Mouse (Mus musculus): ENCODE measurements at regions not wholly inside any gene's neighbourhood (a gene's known extent, or its start where the extent isn't known, plus 50 kb on each side); places are given as distances from the start of the nearest gene placed in this dataset.
"Not testable (repeated sequence)": the region's sequence is repeated elsewhere in the genome, so short reads cannot be mapped to it uniquely, and the experiment has no call there.

DNA sequence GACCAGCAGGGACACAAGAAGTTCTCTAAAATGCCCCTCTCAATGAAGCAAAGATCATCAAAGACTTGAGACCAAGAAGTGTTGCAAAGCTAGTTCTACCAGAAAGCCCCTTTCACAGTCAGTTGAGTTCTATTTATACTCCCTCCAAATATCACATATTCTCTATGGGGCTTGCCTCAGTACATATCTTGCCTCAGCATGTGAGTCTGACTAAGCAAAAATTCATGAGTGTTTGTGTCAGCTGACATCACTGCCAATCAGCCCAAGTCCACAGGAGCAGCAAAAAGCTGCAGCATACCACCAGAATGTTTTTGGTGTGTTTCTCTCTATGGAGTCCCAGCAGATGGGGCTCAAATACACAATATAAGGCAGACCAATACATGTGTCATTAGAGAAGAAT is 631.6 kb downstream of the Rpia start:
- TF ChIP-seq EP300 (IDR thresholded peaks at IDR 0.05) = no peak
- TF ChIP-seq CTCF (IDR thresholded peaks at IDR 0.05) = no peak
- no peak overlapping the region for H3K4me3 ChIP-seq (ENCODE audit: low read depth, low read length)
- H3K36me3 ChIP-seq (ENCODE audit: insufficient read depth, low read length) = no peaks in the 10 kb centered on the region
- H3K27me3 ChIP-seq (replicated peaks; ENCODE audit: insufficient read depth, low read length) = no peaks in the 10 kb centered on the region
- no peak overlapping the region for H3K4me2 ChIP-seq (replicated peaks; ENCODE audit: low read depth, low read length)
- ATAC-seq (no peak), DNase-seq (ENCODE audit: low spot score) (no peak)
- H3K9ac ChIP-seq (replicated peaks; ENCODE audit: low read depth) = no peak overlapping the region
- H3K27ac ChIP-seq (ENCODE audit: low read length) = no peak overlapping the region
- H3K9me3 ChIP-seq (ENCODE audit: low read length) = no peaks in the 10 kb centered on the region
- H3K4me1 ChIP-seq (ENCODE audit: insufficient read depth, low read depth, low read length) = no peaks in the 10 kb centered on the region

DNA sequence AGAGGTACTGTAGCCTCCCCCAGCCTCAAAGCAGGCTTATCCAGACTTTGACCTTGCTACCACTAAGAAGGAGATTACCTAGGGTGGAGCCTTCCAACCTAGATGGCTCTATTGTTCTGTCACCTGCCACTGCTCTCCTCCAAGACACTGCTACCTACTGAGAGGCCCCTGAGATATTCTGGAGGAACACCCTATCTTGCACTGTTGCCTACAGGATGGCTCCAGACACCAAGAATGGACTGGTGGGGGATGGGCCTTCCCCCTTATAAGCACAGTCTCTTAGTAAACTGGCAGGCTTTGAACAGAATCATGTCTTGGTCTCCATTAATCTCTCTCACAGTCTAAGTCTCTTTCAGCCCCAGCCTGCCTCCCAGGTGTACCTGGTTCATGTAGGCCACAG is 636.3 kb downstream of the Rpia start:
- H3K27me3 ChIP-seq (replicated peaks; ENCODE audit: insufficient read depth, low read length); H3K9me3 ChIP-seq (ENCODE audit: low read length); H3K4me1 ChIP-seq (ENCODE audit: insufficient read depth, low read depth, low read length); H3K27ac ChIP-seq (ENCODE audit: low read length); H3K36me3 ChIP-seq (ENCODE audit: insufficient read depth, low read length); H3K9ac ChIP-seq (replicated peaks; ENCODE audit: low read depth); DNase-seq (ENCODE audit: low spot score); H3K4me3 ChIP-seq (ENCODE audit: low read depth, low read length); H3K4me2 ChIP-seq (replicated peaks; ENCODE audit: low read depth, low read length); ATAC-seq: not testable (repeated sequence)

DNA sequence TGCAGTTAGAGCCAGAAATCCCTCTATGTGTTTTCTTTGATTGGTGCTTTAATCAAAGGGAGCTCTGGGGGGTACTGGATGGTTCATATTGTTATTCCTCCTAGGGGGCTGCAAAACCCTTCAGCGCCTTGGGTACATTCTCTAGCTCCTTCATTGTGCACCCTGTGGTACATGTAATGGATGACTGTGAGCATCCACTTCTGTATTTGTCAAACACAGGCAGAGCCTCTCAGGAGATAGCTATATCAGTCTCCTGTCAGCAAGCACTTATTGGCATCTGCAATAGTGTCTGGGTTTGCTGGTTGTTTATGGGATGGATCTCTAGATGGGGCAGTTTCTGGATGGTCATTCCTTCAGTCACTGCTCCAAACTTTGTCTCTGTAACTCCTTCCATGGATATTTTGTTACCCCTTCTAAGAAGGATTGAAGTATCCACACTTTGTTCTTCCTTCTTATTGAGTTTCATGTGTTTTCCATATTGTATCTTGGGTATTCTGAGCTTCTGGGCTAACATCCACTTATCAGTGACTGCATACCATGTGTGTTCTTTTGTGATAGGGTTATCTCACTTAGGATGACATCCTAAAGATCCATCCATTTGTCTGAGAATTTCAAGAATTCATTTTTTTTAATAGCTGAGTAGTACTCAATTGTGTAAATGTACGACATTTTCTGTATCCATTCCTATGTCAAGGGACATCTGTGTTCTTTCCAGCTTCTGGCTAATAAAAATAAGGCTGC is 640.8 kb downstream of the Rpia start:
- 79% methylated on average over 2 of the region's 2 CpGs for WGBS
- not testable (repeated sequence) for H3K4me3 ChIP-seq (ENCODE audit: low read depth, low read length); H3K9me3 ChIP-seq (ENCODE audit: low read length); H3K4me1 ChIP-seq (ENCODE audit: insufficient read depth, low read depth, low read length); H3K36me3 ChIP-seq (ENCODE audit: insufficient read depth, low read length); H3K27ac ChIP-seq (ENCODE audit: low read length); H3K9ac ChIP-seq (replicated peaks; ENCODE audit: low read depth); H3K27me3 ChIP-seq (replicated peaks; ENCODE audit: insufficient read depth, low read length); DNase-seq (ENCODE audit: low spot score); ATAC-seq; H3K4me2 ChIP-seq (replicated peaks; ENCODE audit: low read depth, low read length)

DNA sequence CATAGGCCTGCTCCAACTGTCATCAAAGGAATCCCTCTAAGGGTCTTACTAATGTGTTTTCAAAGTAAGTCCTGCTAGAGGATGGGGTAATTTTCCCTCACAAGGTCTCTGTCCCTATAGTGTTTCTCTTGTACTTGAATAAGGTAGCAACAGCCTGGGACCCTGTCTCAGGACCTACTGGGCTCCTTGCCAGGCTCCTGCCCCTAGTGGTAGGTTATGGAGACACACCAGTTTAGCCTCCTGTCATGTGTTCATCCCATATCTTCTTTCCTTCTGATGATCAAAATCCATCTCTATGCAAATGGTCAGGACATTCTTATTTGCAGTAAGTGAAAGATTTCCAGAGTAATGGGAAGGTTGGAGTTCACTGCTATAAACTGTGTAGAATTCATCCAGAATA is 645.0 kb downstream of the Rpia start:
- H3K36me3 ChIP-seq (ENCODE audit: insufficient read depth, low read length) = no peaks in the 10 kb centered on the region
- H3K4me1 ChIP-seq (ENCODE audit: insufficient read depth, low read depth, low read length) = no peaks in the 10 kb centered on the region
- peak; percentile 5 for DNase-seq (ENCODE audit: low spot score)
- H3K4me2 ChIP-seq (replicated peaks; ENCODE audit: low read depth, low read length) = no peak overlapping the region
- H3K27me3 ChIP-seq (replicated peaks; ENCODE audit: insufficient read depth, low read length) = no peaks in the 10 kb centered on the region
- no peak overlapping the region for H3K9ac ChIP-seq (replicated peaks; ENCODE audit: low read depth)
- H3K4me3 ChIP-seq (ENCODE audit: low read depth, low read length) = no peak overlapping the region
- no peak overlapping the region for H3K27ac ChIP-seq (ENCODE audit: low read length)
- peak; percentile 43 for TF ChIP-seq CTCF (IDR thresholded peaks at IDR 0.05)
- TF ChIP-seq EP300 (IDR thresholded peaks at IDR 0.05) = no peak
- H3K9me3 ChIP-seq (ENCODE audit: low read length) = no peaks in the 10 kb centered on the region
- no peak for ATAC-seq

DNA sequence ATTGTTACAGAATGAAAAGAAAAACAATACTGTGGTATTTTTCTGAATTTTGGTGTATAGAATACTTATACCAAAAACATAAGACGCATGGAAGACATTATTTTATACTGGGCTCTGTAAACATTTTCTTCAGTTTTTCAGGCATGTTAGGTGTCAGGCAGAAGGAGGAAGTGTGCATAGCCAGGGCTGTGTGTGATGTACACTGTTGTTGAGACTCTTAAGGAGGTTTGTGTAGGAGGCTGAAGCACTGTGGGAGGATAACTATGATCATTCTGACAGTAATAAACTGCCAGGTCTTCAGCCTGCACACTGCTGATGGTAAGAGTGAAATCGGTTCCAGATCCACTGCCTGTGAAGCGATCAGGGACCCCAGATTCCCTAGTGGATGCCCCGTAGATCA is 648.7 kb downstream of the Rpia start:
- H3K4me1 ChIP-seq (ENCODE audit: insufficient read depth, low read depth, low read length); H3K36me3 ChIP-seq (ENCODE audit: insufficient read depth, low read length); H3K9ac ChIP-seq (replicated peaks; ENCODE audit: low read depth); H3K27ac ChIP-seq (ENCODE audit: low read length); H3K4me2 ChIP-seq (replicated peaks; ENCODE audit: low read depth, low read length); H3K27me3 ChIP-seq (replicated peaks; ENCODE audit: insufficient read depth, low read length); DNase-seq (ENCODE audit: low spot score); ATAC-seq; H3K9me3 ChIP-seq (ENCODE audit: low read length); H3K4me3 ChIP-seq (ENCODE audit: low read depth, low read length): not testable (repeated sequence)
- 65% methylated on average over 4 of the region's 4 CpGs for WGBS

DNA sequence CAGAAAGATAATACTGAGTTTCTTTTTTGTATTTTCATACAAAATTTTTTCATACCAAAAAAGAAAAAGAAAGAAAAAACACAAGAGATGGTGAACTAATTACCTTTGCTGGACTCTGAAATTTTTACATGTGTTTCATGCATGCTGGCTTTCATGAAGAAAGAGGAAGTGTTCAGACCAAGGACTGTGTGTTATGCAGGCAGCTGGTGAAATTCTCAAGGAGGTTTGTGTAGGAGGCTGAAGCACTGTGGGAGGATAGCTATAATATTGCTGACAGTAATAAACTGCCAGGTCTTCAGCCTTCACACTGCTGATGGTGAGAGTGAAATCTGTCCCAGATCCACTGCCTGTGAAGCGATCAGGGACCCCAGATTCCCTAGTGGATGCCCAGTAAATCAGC is 675.2 kb downstream of the Rpia start:
- 64% methylated on average over 1 of the region's 1 CpGs for WGBS
- no peak for ATAC-seq

DNA sequence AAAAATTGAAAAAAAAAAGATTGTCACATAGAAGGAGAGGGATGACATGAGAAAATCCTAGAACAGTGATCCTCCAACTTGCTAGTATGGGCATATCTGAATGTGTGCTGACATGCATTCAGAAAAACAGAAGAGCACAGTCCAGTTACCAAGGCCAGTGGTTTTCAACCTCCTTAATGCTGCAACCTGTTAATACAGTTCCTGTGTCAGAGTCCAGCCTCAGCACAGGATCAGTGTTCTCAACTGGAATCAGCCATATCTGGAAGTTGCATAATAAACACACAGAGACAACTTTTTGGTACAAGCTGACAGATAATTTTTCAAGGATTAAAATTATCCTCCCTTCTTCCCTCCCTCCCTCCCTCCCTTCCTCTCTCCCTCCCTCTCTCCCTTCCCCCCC is 680.1 kb downstream of the Rpia start:
- Histone ChIP-seq H3K9ac (replicated peaks; ENCODE audit: low read depth) (no peak overlapping the region), H3K4me2 (replicated peaks; ENCODE audit: low read depth, low read length) (no peak overlapping the region), H3K27me3 (replicated peaks; ENCODE audit: insufficient read depth, low read length) (no peaks in the 10 kb centered on the region), H3K36me3 (ENCODE audit: insufficient read depth, low read length) (no peaks in the 10 kb centered on the region), H3K4me3 (ENCODE audit: low read depth, low read length) (no peak overlapping the region), H3K4me1 (ENCODE audit: insufficient read depth, low read depth, low read length) (no peaks in the 10 kb centered on the region), H3K27ac (ENCODE audit: low read length) (no peak overlapping the region), H3K9me3 (ENCODE audit: low read length) (no peaks in the 10 kb centered on the region)
- TF ChIP-seq EP300 (IDR thresholded peaks at IDR 0.05) = no peak
- no peak for TF ChIP-seq CTCF (IDR thresholded peaks at IDR 0.05)
- DNase-seq (ENCODE audit: low spot score) (no peak), ATAC-seq (no peak)

More for the DNA sequence above, 675.2 kb downstream of the Rpia start:
- Histone ChIP-seq H3K9me3 (ENCODE audit: low read length) (no peaks in the 10 kb centered on the region), H3K4me2 (replicated peaks; ENCODE audit: low read depth, low read length) (no peak overlapping the region), H3K9ac (replicated peaks; ENCODE audit: low read depth) (no peak overlapping the region), H3K36me3 (ENCODE audit: insufficient read depth, low read length) (no peaks in the 10 kb centered on the region), H3K27me3 (replicated peaks; ENCODE audit: insufficient read depth, low read length) (no peaks in the 10 kb centered on the region), H3K4me3 (ENCODE audit: low read depth, low read length) (no peak overlapping the region), H3K27ac (ENCODE audit: low read length) (no peak overlapping the region), H3K4me1 (ENCODE audit: insufficient read depth, low read depth, low read length) (no peaks in the 10 kb centered on the region)
- no peak for TF ChIP-seq CTCF (IDR thresholded peaks at IDR 0.05)
- no peak for TF ChIP-seq EP300 (IDR thresholded peaks at IDR 0.05)
- no peak for DNase-seq (ENCODE audit: low spot score)

DNA sequence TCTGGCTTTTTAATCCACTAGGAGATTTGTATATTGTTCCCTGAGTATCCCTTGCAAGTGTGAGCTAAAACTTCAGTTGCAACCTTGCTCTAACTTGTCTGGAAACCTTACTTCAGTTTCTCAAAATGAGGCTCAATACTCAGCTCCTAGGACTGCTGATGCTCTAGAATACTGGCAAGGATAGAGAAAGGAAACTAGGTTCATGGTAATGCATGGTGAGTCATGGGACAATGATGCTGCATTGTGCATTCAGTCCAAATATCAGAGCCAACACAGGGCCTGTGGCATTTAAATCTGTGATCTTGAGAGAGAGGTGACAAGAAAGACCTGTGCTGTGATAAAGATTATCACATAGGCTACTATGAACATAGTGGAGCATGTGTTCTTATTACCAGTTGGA is 682.6 kb downstream of the Rpia start:
- not testable (repeated sequence) for H3K9me3 ChIP-seq (ENCODE audit: low read length); H3K36me3 ChIP-seq (ENCODE audit: insufficient read depth, low read length); H3K4me1 ChIP-seq (ENCODE audit: insufficient read depth, low read depth, low read length); ATAC-seq; H3K27ac ChIP-seq (ENCODE audit: low read length); DNase-seq (ENCODE audit: low spot score); H3K4me3 ChIP-seq (ENCODE audit: low read depth, low read length); H3K9ac ChIP-seq (replicated peaks; ENCODE audit: low read depth); H3K27me3 ChIP-seq (replicated peaks; ENCODE audit: insufficient read depth, low read length); H3K4me2 ChIP-seq (replicated peaks; ENCODE audit: low read depth, low read length)
